Mouse (Mus musculus) stomach, postnatal 0 days (tissue): Measurements from ENCODE around the gene Gm10375. TPM values are rescaled to one million over a fixed set of nuclear protein-coding genes. Genes with fewer than 3 reads are reported as not detected.
"Not testable (repeated sequence)": the region's sequence is repeated elsewhere in the genome, so short reads cannot be mapped to it uniquely, and the experiment has no call there.

Source experiments
- ATAC-seq: fragments of 200-750 bp; cut with Nextera tagmentation; 2 replicates; pipeline ENCODE4 v1.8.0; 2017; ENCODE audit not compliant: low FRiP score, low TSS enrichment
- DNase-seq: peaks from one replicate; pipeline ENCODE4 v3.0.0-alpha.2; 2016; ENCODE audit warnings: low spot score
- H3K27ac ChIP-seq: fragments of 300-500 bp; sonication (generic); replicated peaks from 2 replicates; pipeline ENCODE4 v1.5.1; 2014; ENCODE audit warnings: mild to moderate bottlenecking, control low read depth
- H3K27me3 ChIP-seq: fragments of 300-500 bp; sonication (generic); 2 replicates; pipeline ENCODE4 v1.6.1; 2014; ENCODE audit warnings: low read length; ENCODE audit not compliant: control insufficient read depth, insufficient read depth
- H3K36me3 ChIP-seq: fragments of 300-500 bp; sonication (generic); 2 replicates; pipeline ENCODE4 v1.6.1; 2014; ENCODE audit warnings: low read length, mixed read lengths; ENCODE audit not compliant: control insufficient read depth, insufficient read depth
- H3K4me1 ChIP-seq: fragments of 300-500 bp; sonication (generic); replicated peaks from 2 replicates; pipeline ENCODE4 v1.6.1; 2014; ENCODE audit warnings: antibody characterized with exemption; ENCODE audit not compliant: control insufficient read depth, insufficient read depth
- H3K4me2 ChIP-seq: fragments of 300-500 bp; sonication (generic); replicated peaks from 2 replicates; pipeline ENCODE4 v1.6.1; 2014; ENCODE audit warnings: low read depth, mild to moderate bottlenecking, control low read depth, moderate library complexity
- H3K4me3 ChIP-seq: fragments of 300-500 bp; sonication (generic); 2 replicates; pipeline ENCODE4 v1.5.1; 2014; ENCODE audit warnings: low read depth, low read length, control low read depth
- H3K9ac ChIP-seq: fragments of 300-500 bp; sonication (generic); 2 replicates; pipeline ENCODE4 v1.6.1; 2014; ENCODE audit warnings: mild to moderate bottlenecking, low read length, control low read depth, mixed read lengths
- H3K9me3 ChIP-seq: fragments of 300-500 bp; sonication (generic); 2 replicates; pipeline ENCODE4 v1.6.1; 2016; ENCODE audit warnings: low read length; ENCODE audit not compliant: control insufficient read depth
- WGBS: fragments of 180-500 bp; shearing (Covaris S2); extraction: QIAGEN DNeasy Blood & Tissue Kit; methylation state at CpG from one replicate; pipeline ENCODE4 v1.1.7; 2014; 5-methylcytosine and 5-hydroxymethylcytosine counted together
- polyA plus RNA-seq: library from polyadenylated mRNA; unstranded; fragments of >200 nt; fragmentation: Nextera tagmentation; extraction: Ambion mirVana; gene quantifications from 2 replicates; pipeline ENCODE4 v1.2.1, GENCODE M21; 2015

Gene Gm10375
- not detected in 2 replicates for polyA plus RNA-seq

DNA sequence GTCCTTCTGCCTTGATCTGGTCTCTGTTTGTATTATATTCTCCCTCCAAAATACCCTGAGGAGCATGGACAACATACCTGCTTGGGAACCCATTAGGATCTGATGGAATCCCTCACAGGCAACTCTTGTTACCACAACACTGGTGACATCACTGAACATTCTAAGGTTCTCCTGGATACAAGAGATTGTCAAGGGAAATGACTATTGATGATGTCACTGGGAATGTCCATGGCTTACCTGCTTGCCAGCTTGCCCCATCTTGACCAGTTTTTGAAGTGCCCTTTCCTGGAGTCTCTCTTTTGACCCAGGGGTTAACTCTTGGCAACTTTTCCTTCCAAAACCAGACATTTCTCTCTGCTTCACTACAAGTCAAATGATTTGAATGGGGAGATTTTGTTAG, at the start of gene Gm10375:
Gm10375 (minus strand) TSS at position 101 of the 400 bp plus-strand sequence.
- H3K36me3 ChIP-seq, H3K9me3 ChIP-seq, H3K27me3 ChIP-seq: not testable (repeated sequence)

DNA sequence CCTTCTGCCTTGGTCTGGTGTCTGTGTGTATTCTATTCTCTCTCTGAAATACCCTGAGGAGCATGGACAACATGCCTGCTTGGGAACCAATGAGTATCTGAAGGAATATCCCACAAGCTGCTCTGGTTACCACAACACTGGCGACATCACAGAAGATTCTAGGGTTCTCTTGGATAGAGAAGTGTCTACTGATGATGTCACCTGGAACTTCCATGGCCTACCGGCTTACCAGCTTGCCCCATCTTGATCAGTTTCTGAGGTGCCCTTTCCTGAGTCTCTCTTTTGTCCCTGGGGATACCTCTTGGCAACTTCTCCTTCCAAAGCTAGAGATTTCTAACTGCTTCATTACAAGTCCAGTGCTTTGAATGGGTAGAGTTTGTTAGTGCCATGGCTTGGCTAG, 28.8 kb downstream of the Gm10375 start, which contains the start of gene Gm17654:
Gm17654 (minus strand) TSS at position 101 of the 400 bp plus-strand sequence.
- 69% methylated on average over 1 of the region's 2 CpGs for WGBS
- H3K27me3 ChIP-seq, H3K4me2 ChIP-seq, H3K4me3 ChIP-seq, H3K9me3 ChIP-seq, ATAC-seq, DNase-seq, H3K36me3 ChIP-seq, H3K4me1 ChIP-seq, H3K27ac ChIP-seq, H3K9ac ChIP-seq: not testable (repeated sequence)

More for the DNA sequence above, at the start of gene Gm10375:
- not testable (repeated sequence) for ATAC-seq, H3K4me2 ChIP-seq, DNase-seq, H3K27ac ChIP-seq, H3K4me1 ChIP-seq, H3K9ac ChIP-seq, H3K4me3 ChIP-seq

DNA sequence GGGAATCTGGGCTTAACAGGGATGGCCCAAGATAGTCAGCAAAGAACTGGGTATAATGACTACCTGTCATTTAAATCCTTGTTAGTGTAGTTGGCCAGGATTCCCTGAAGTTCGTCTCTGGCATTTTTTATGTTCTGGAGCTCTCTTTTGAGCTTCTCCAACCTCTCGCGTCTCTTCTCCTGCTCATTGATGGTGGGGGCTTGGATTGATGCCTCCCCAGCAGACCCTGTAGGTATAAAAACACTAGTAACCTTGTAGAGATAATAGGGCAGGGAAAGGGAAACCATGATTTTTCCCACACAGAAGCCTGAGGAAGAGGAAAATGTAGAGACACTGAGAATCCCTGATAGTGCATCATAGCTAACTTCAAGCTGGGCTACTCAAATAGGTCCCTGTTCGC, 29.8 kb downstream of the Gm10375 start:
- ATAC-seq, H3K36me3 ChIP-seq, H3K4me3 ChIP-seq, H3K9ac ChIP-seq, H3K4me2 ChIP-seq, H3K27me3 ChIP-seq, H3K9me3 ChIP-seq, H3K27ac ChIP-seq, H3K4me1 ChIP-seq, DNase-seq: not testable (repeated sequence)
- WGBS = 100% methylated on average over 2 of the region's 4 CpGs

Other genes starting within 250 kb of the Gm10375 start
- gene Gm8138, start 191.7 kb downstream of the Gm10375 start, polyA plus RNA-seq = not detected in 2 replicates
- gene Gm5799, start 64.4 kb downstream of the Gm10375 start, polyA plus RNA-seq = not detected in 2 replicates
- not detected in 2 replicates for gene Gm17654, start 28.9 kb downstream of the Gm10375 start, polyA plus RNA-seq
- gene Gm8165, start 69.2 kb upstream of the Gm10375 start, polyA plus RNA-seq = not detected in 2 replicates
- 0.55 and 0.74 TPM in 2 replicates for gene Gm7324, start 89.8 kb upstream of the Gm10375 start, polyA plus RNA-seq
- gene Gm16506, start 119.5 kb upstream of the Gm10375 start, polyA plus RNA-seq = not detected in 2 replicates
- not detected in 2 replicates for gene Gm6526, start 139.9 kb upstream of the Gm10375 start, polyA plus RNA-seq
- not detected in 2 replicates for gene Gm8180, start 176.7 kb upstream of the Gm10375 start, polyA plus RNA-seq